Mouse (Mus musculus) adrenal gland (tissue): ENCODE data around the gene Srpk2.
"Not testable (repeated sequence)": the region's sequence is repeated elsewhere in the genome, so short reads cannot be mapped to it uniquely, and the experiment has no call there.

Source experiments
- intact Hi-C: fragments of 180-260 bp; cut with DNase I; formaldehyde crosslinking; loops from one replicate; pipeline ENCODE4 v1.15.1; 2025

Srpk2 gene

DNA sequence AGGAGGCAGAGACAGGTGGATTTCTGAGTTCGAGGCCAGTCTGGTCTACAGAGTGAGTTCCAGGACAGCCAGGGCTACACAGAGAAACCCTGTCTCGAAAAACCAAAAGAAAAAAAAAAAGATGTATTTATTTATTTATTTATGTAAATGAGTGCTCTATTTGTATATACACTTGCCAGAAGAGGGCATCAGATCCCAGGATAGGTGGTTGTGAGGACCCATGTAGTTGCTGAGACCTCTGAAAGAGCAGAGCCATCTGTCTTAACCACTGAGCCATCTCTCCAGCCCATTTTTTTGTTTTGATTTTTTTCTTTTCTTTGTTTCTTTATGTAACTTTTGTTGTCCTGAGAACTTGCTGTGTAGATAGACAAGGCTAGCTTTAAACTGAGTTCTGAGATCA lies 230.9 kb downstream of the Srpk2 start:
- intact Hi-C loops: not testable (repeated sequence)
